ENCODE assay signal across 24 mouse cellular contexts in the genomic region with DNA sequence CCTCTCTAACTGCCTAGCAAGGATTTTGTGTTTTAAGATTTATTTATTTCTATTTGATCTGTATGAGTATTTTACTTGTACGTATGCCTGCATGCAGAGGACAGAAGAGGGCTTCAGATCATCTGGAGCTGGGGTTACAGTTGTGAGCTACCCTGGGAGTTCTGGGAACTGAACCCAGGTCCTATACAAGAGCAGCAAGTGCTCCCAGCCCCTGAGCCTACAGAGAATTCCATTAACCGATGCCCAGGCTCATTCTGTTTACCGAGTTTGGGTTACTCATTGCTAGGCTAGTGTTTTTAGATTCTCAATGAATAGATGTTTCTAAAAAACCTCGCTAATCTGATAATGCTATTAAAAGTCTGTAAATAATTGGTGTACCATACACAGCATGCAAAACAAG.
"Had no signal": no experiment of that assay in that cellular context is flagged by ENCODE, and none has a peak within 500 bp of the region (broad histone marks: within the 10 kb centered on the region; RNA-seq: fewer than 3 reads in every experiment).

No protein-coding gene starts in this region.

- H3K27me3 ChIP-seq: heart, embryonic 13.5 days; heart, embryonic 15.5 days; hindbrain, embryonic 12.5 days; intestine, embryonic 15.5 days; kidney, embryonic 15.5 days; limb, embryonic 13.5 days; limb, embryonic 15.5 days; liver, embryonic 12.5 days had no signal

- H3K9ac ChIP-seq: heart, embryonic 13.5 days; heart, embryonic 15.5 days; hindbrain, embryonic 12.5 days; hindbrain, embryonic 14.5 days; intestine, embryonic 15.5 days; kidney, embryonic 15.5 days; limb, embryonic 13.5 days; limb, embryonic 15.5 days; liver, embryonic 12.5 days; liver, embryonic 14.5 days had no signal

- ATAC-seq: forebrain, embryonic 16.5 days; hindbrain, embryonic 16.5 days; inflammation-experienced regulatory T-cells, adult 6 months; intestine, embryonic 15.5 days; intestine, postnatal 0 days; liver, embryonic 12.5 days had no signal

- H3K4me2 ChIP-seq: heart, embryonic 13.5 days; heart, embryonic 15.5 days; hindbrain, embryonic 12.5 days; hindbrain, embryonic 14.5 days; intestine, embryonic 15.5 days; kidney, embryonic 15.5 days; limb, embryonic 13.5 days; limb, embryonic 15.5 days; liver, embryonic 12.5 days had no signal

- H3K9me3 ChIP-seq: heart, embryonic 10.5 days; heart, embryonic 13.5 days; heart, embryonic 15.5 days; hindbrain, embryonic 10.5 days; hindbrain, embryonic 12.5 days; intestine, embryonic 15.5 days; kidney, embryonic 15.5 days; limb, embryonic 13.5 days; limb, embryonic 15.5 days; liver, embryonic 12.5 days had no signal

- H3K4me3 ChIP-seq: heart, embryonic 10.5 days; heart, embryonic 13.5 days; heart, embryonic 15.5 days; hindbrain, embryonic 10.5 days; hindbrain, embryonic 12.5 days; intestine, embryonic 15.5 days; kidney, embryonic 15.5 days; layer of hippocampus, adult 2 months; left cerebral cortex, adult 2 months; limb, embryonic 13.5 days; limb, embryonic 15.5 days; liver, embryonic 12.5 days had no signal

- DNase-seq: gastrocnemius, postnatal 14 days; heart, postnatal 4 days; kidney, adult 18-20 months; kidney, postnatal 25 days; left cerebral cortex, postnatal 4 days; lung, adult 18-20 months had no signal

- H3K4me1 ChIP-seq: heart, embryonic 13.5 days; heart, embryonic 15.5 days; hindbrain, embryonic 12.5 days; intestine, embryonic 15.5 days; limb, embryonic 15.5 days; liver, embryonic 12.5 days had no signal

- H3K36me3 ChIP-seq: heart, embryonic 10.5 days; heart, embryonic 13.5 days; heart, embryonic 15.5 days; hindbrain, embryonic 10.5 days; hindbrain, embryonic 12.5 days; intestine, embryonic 15.5 days; kidney, embryonic 15.5 days; limb, embryonic 13.5 days; limb, embryonic 15.5 days; liver, embryonic 12.5 days had no signal

- H3K27ac ChIP-seq: heart, embryonic 10.5 days; heart, embryonic 13.5 days; heart, embryonic 15.5 days; hindbrain, embryonic 10.5 days; hindbrain, embryonic 12.5 days; hindbrain, embryonic 14.5 days; intestine, embryonic 15.5 days; kidney, embryonic 15.5 days; layer of hippocampus, adult 2 months; left cerebral cortex, adult 2 months; limb, embryonic 13.5 days; limb, embryonic 15.5 days; liver, embryonic 12.5 days; liver, embryonic 14.5 days had no signal
